Mouse (Mus musculus) 3134 (cell line): Measurements from ENCODE around the gene Gm5475.

ENCODE experiments used
- DNase-seq: peaks from one replicate; pipeline ENCODE4 v3.0.0-alpha.2; 2011; ENCODE audit warnings: low spot score; ENCODE audit not compliant: insufficient read length; ENCODE audit errors: extremely low read depth

Gm5475 gene

DNA sequence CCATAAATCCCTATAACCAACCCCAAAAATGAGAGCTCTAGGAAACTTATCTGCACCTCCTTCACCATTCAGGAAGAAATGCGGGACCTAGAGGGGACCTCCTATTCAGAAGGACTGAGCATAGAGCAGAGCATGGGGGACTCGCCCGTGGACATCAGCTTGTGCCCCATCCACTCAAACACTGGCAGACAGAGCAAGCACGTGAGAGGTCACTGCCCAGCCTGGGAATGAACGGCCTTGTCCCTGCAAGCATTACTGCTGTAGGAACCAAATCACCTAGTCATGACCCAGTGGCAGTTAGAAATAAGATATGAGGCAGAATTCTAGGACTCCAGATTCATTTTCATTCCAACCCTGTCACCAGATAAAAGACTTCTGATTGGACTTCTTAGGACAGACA is 10.2 kb upstream of the Gm5475 start:
- DNase-seq: no peak

GRCm38 (mm10) chr15:100413306-100413705 is 8.6 kb upstream of the Gm5475 start:
- DNase-seq: no peak

GRCm38 (mm10) chr15:100414011-100414410 is 7.9 kb upstream of the Gm5475 start:
- DNase-seq: no peak

GRCm38 (mm10) chr15:100414942-100415341 is 7.0 kb upstream of the Gm5475 start:
- DNase-seq: no peak

DNA sequence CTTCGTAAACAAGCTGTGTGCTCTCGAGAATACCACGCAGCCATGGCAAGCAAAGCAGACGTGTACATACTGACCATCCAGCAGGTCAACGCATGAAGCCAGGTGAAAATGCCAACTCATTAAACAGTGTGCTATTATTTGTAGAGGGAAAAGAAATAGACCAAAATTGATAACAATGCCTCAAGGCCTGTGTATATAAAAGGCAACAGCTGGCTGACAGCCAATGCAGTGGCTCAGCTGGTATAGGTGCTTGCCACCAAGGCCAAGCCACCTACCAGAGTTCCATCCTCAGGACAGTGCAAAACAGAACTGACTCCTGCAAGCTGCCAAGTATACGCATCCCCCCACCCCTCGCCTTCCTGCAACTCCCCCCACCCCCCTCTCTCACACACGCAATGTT is 6.3 kb upstream of the Gm5475 start:
- DNase-seq: no peak

- DNase-seq: no peak
Observed at GRCm38 (mm10) chr15:100417854-100418450, 4.0 kb upstream of the Gm5475 start.

DNA sequence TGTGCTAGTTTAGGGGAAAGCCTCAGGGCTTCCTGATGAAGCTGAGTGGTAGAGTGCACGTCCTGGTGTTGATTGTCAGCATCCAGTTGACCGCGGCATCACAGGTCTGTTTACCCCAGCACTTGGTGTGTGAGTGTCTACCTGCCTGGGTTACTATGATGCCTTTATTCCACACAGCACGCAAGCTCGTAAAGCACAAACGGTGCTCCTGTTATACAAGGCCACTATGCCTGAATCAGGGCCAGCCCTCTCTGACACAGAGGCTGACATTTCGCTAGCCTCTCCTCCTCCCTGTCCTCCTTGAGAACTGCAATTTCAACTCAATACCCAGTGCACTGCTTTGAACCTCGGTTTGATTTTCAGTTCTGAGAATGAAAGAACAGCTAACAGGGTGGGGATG is 2.6 kb upstream of the Gm5475 start:
- no peak for DNase-seq

DNA sequence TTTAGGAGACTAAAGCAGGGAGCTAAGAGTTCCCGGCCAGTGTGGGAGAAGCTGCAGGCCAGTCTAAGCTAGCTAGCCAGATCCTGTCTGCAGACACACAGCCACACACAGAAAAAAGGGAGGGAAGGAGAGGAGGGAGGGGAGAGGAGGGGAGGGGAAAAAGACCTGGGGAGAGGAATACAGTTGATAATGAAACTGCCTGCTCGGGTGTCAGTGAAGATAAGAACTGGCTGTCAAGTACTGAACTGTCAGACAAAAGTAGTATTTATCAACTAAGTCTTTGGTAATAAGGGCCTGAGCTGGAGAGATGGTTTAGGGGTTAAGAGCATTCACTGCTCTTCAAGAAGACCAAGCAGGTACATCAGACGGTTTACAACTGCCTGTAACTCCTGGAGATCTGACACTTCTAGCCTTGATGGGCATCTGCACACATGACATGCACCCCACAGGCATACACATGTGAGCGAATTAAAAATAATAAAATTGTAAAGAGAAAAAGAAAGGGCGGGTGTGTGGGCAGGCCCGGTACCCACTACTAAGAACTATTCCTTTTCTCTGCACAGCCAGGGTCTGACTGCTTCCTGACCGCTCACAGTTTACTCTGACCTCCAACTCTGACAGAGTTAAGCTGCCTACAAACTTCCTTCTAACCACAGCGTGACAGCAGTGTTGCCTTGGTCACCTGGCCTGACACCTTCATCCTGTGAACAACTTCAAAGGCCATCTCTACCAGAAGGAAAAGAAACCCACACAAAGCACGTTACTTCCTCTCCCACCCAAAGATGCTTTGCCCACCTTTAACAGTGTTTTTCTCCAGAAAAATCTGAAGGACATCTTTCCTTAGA is 1.8 kb upstream of the Gm5475 start:
- no peak for DNase-seq

DNA sequence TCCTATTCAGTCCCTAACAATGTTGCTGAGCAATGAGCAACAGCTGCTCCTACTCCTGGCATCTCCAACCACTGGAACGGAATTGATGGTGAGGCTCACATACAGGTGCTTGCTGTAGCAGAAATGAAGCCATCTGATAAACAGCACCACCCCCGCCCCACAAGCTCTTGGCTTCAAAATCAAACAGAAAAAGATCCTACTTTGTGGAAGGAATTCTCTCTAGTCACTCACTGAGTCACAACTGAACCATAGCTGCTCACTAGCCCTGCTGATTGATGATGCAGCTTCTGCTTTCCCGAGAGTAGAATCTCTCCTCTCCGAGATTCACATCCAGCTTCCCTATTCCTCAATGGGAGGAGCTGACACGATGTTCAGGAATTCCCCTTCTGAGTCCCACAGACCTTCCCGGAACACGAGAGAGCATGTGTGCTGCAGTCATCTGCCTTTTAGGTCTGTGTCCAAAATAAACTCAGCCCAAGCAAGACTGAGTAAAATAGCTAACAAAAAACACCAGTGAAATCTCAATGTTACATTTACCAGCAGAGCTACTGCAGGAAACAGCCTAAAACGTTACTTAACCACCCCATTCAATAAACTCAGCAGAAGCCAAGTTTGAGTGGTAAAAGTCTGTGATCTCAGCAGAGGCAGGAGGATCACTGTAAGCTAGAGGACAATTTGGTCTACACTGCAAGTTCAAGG is 739 bp upstream of the Gm5475 start:
- DNase-seq: peak; percentile 63

DNA sequence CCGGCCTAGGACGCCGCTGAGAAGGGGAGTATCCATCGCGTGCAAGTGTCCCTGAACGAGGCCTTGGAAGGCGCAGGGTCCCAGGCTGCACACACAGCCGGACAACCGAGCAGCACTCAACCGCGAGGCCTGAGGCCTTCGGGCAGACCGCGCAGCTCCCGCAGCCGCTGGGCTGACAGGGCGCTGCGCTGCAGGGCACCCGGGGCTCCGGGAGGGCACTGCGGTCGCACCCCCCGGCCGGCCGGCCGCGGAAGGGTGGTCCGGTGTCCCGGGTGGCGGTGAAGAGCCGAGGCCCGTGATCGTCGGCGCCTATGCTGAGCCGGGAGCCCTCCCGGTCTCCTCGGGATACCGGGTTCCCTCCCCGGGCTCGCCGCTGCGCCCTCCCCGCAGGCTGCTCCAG is 529 bp downstream of the Gm5475 start:
- no peak for DNase-seq

- DNase-seq: peak; percentile 91
Observed at GRCm38 (mm10) chr15:100422899-100423860, 1.2 kb downstream of the Gm5475 start.

- no peak for DNase-seq
Observed at GRCm38 (mm10) chr15:100423916-100424315, 2.0 kb downstream of the Gm5475 start.

- no peak for DNase-seq
Observed at GRCm38 (mm10) chr15:100424396-100425122, 2.6 kb downstream of the Gm5475 start, which contains the start of gene Slc11a2. TSS of gene Slc11a2 (minus strand) at chr15:100425072.

GRCm38 (mm10) chr15:100428296-100428905 is 6.5 kb downstream of the Gm5475 start:
- DNase-seq: no peak

DNA sequence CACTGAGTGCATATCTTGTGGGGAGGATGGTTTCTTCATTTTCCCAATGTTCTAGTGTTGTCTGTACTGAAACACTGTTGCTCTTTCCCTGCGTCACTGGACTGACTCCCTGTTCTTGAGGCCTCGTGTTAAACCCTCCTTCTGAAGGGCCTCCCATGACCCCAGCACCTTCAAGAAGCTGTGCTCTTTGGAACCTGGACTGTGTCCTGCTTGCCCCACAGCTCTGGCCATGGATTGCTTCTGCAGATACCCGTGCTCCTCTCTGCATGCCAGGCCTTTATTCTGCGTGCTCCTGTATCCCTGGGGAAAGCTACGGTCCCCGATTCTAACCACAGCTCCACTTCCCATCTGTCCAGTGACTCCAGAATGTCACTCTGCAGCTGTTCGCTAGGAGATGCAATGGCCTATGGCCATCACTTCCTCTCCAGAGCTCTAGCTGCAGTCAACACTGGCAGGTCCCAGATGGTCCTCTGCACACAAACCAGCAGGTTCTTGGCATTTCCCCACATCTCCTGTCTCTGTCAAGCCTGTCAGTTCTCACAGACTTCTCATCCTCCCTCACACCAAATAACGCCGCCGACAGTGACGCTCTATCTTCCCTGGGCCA is 8.1 kb downstream of the Gm5475 start:
- DNase-seq: no peak

GRCm38 (mm10) chr15:100433234-100433633 is 11.3 kb downstream of the Gm5475 start:
- no peak for DNase-seq

DNA sequence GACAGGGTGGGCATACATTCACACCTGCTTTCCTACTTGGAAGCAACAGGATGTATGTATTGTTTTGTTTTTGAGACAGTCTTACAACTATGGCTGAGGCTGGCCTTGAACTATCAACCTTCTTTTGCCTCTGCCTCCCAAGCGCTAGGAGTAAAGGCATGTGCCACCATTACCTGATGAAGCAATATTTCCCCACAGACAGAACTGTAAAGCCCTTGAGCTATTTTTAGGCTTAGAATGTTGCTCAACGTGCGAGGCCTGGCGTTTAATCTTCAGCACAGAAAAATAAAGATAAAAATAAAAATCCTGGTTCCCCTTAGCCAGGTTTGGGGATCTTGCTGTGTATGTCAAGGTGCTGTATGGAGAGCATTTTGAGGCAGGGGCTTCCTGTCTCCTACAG is 14.2 kb downstream of the Gm5475 start:
- DNase-seq: no peak

GRCm38 (mm10) chr15:100436518-100436917 is 14.6 kb downstream of the Gm5475 start:
- no peak for DNase-seq
